Mouse (Mus musculus) intestine, embryonic 15.5 days (tissue): ENCODE data around the gene Cacnb4. TPM values are rescaled to one million over a fixed set of nuclear protein-coding genes. Genes with fewer than 3 reads are reported as not detected.

Source experiments
- ATAC-seq: fragments of 200-750 bp; cut with Nextera tagmentation; 2 replicates; pipeline ENCODE4 v1.8.0; 2017; ENCODE audit warnings: moderate TSS enrichment, moderate library complexity
- H3K27ac ChIP-seq: fragments of 300-500 bp; sonication (generic); 2 replicates; pipeline ENCODE4 v1.5.1; 2015; ENCODE audit warnings: mild to moderate bottlenecking, inconsistent platforms
- H3K27me3 ChIP-seq: fragments of 300-500 bp; sonication (generic); replicated peaks from 2 replicates; pipeline ENCODE4 v1.6.1; 2015; ENCODE audit warnings: inconsistent platforms
- H3K36me3 ChIP-seq: fragments of 300-500 bp; sonication (generic); 2 replicates; pipeline ENCODE4 v1.6.1; 2015; ENCODE audit warnings: inconsistent platforms
- H3K4me1 ChIP-seq: fragments of 300-500 bp; sonication (generic); replicated peaks from 2 replicates; pipeline ENCODE4 v1.6.1; 2015; ENCODE audit warnings: inconsistent platforms
- H3K4me2 ChIP-seq: fragments of 300-500 bp; sonication (generic); replicated peaks from 2 replicates; pipeline ENCODE4 v1.6.1; 2015; ENCODE audit warnings: mild to moderate bottlenecking, inconsistent platforms
- H3K4me3 ChIP-seq: fragments of 300-500 bp; sonication (generic); replicated peaks from 2 replicates; pipeline ENCODE4 v1.5.1; 2015; ENCODE audit warnings: inconsistent platforms
- H3K9ac ChIP-seq: fragments of 300-500 bp; sonication (generic); 2 replicates; pipeline ENCODE4 v1.6.1; 2015; ENCODE audit warnings: inconsistent platforms
- H3K9me3 ChIP-seq: fragments of 300-500 bp; sonication (generic); 2 replicates; pipeline ENCODE4 v1.6.1; 2016; ENCODE audit warnings: inconsistent platforms
- WGBS: fragments of 180-500 bp; shearing (Covaris S2); methylation state at CpG from one replicate; pipeline ENCODE4 v1.1.7; 2015; 5-methylcytosine and 5-hydroxymethylcytosine counted together
- polyA plus RNA-seq: library from polyadenylated mRNA; unstranded; fragments of >200 nt; fragmentation: Nextera tagmentation; extraction: Ambion mirVana; gene quantifications from 2 replicates; pipeline ENCODE4 v1.2.1, GENCODE M21; 2015

Cacnb4 gene
- polyA plus RNA-seq, 1 experiment from 2014 or later: 0.89 TPM

GRCm38 (mm10) chr2:52470044-52470560 is 206.5 kb downstream of the Cacnb4 start:
- H3K4me1 ChIP-seq: no peaks in the 10 kb centered on the region
- no peak overlapping the region for H3K4me3 ChIP-seq
- H3K9ac ChIP-seq: no peak overlapping the region
- no peak overlapping the region for H3K27ac ChIP-seq
- H3K27me3 ChIP-seq: no peaks in the 10 kb centered on the region
- peak; percentile 69; the same call in 1 of the 2 replicates for ATAC-seq
- 73% methylated on average over 4 of the region's 4 CpGs for WGBS
- no peaks in the 10 kb centered on the region for H3K9me3 ChIP-seq
- H3K4me2 ChIP-seq: no peak overlapping the region
- no peaks in the 10 kb centered on the region for H3K36me3 ChIP-seq

DNA sequence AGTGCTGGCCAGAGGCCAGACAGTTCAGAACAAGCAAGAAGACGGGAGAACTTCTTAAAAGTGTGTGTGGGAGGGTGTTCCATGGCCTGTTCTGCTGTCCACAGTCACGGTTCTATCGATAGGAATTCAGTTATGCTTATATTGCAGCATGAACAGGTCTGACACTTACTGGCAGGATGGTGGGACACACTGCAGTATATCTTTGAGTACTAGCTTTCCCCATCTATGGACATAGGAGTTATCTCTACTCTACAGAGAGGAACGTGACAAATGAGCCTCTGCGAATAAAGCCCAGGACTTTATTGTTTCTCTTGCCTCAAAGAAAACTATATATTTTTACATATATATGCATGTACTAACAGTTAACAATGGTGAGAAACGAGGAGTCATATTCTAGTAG is 209.0 kb downstream of the Cacnb4 start:
- H3K27ac ChIP-seq: no peak overlapping the region
- no peaks in the 10 kb centered on the region for H3K36me3 ChIP-seq
- H3K9ac ChIP-seq: no peak overlapping the region
- H3K4me2 ChIP-seq: no peak overlapping the region
- H3K27me3 ChIP-seq: no peaks in the 10 kb centered on the region
- no peaks in the 10 kb centered on the region for H3K9me3 ChIP-seq
- H3K4me3 ChIP-seq: no peak overlapping the region
- H3K4me1 ChIP-seq: no peaks in the 10 kb centered on the region
- ATAC-seq: no peak
- 78% methylated on average over 6 of the region's 6 CpGs for WGBS

GRCm38 (mm10) chr2:52461206-52461967 is 215.2 kb downstream of the Cacnb4 start:
- Histone ChIP-seq H3K4me1 (no peaks in the 10 kb centered on the region), H3K27ac (no peak overlapping the region), H3K9ac (no peak overlapping the region), H3K36me3 (no peaks in the 10 kb centered on the region), H3K27me3 (no peaks in the 10 kb centered on the region), H3K4me2 (no peak overlapping the region), H3K9me3 (no peaks in the 10 kb centered on the region), H3K4me3 (no peak overlapping the region)
- WGBS: 88% methylated on average over 12 of the region's 12 CpGs
- no peak for ATAC-seq

DNA sequence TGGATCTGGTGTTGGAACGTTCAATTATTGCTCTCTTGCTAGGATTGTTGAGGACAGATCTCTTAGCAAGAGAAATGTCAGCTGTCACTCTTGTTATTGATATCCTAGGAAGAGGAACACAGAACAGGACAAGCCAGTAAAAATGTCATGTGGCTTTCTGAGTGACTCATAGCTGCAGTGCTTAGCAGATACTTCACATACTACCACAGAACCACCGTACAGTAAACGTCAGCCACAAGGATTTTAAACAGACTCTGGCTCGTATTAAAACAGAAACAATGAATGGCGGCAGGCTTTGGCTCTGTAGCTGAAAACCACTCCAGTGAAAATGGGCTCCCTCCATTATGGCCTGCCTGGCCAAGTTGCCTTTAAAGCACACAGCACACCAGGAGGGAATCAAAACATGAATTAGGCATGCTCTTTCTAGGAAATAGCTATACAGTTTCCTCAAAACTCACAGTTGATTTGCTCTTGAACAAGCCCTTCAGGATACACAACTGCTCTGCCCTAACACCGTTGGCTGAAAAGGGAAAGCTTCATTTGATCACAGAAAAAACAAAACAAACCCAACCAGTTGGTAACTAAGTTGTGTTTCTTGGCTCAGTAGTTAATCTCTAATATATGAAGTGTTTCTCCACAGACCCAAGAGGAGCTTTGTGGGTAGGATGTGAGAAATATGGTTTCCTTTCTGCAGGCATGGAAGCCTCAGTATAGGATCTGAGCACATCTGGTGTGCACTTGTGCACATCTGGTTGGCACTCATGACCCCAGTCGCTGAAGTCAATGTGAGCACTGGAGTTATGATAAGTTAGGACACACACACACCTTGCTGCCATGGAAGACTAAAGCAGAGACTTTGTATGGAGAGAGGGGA is 220.8 kb downstream of the Cacnb4 start:
- Histone ChIP-seq H3K9me3 (no peaks in the 10 kb centered on the region), H3K27ac (no peak overlapping the region), H3K4me3 (no peak overlapping the region), H3K27me3 (no peaks in the 10 kb centered on the region), H3K4me1 (no peaks in the 10 kb centered on the region), H3K36me3 (no peaks in the 10 kb centered on the region), H3K9ac (no peak overlapping the region), H3K4me2 (no peak overlapping the region)
- WGBS: 49% methylated on average over 7 of the region's 7 CpGs
- ATAC-seq: no peak

DNA sequence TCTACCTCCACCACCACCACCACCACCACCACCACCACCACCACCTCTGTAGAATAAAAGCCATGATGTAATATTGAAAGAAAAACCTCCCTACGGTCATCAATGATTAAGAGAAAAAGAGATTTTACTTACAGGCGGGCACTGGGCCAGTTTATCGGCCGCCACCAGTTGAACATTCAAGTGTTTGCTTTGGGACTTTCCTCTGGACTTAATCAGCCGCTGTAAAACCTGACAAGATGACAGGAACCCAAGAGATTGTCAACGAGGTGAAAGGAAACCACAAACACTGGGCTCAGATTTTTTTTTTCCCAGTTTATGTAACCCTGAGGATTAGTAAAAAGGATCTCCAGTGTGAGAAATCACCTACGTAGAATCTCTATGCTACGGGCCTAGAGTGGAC is 226.8 kb downstream of the Cacnb4 start:
- Histone ChIP-seq H3K27me3 (no peaks in the 10 kb centered on the region), H3K9ac (no peak overlapping the region), H3K4me1 (no peaks in the 10 kb centered on the region), H3K27ac (no peak overlapping the region), H3K9me3 (no peaks in the 10 kb centered on the region), H3K4me2 (no peak overlapping the region), H3K4me3 (no peak overlapping the region), H3K36me3 (no peaks in the 10 kb centered on the region)
- ATAC-seq: no peak
- 56% methylated on average over 8 of the region's 8 CpGs for WGBS

- H3K4me1 ChIP-seq: no peaks in the 10 kb centered on the region
- H3K27ac ChIP-seq: no peak overlapping the region
- ATAC-seq: no peak; the same call in 1 of the 2 replicates
- no peaks in the 10 kb centered on the region for H3K36me3 ChIP-seq
- 61% methylated on average over 1 of the region's 1 CpGs for WGBS
- H3K9me3 ChIP-seq: no peaks in the 10 kb centered on the region
- H3K4me2 ChIP-seq: no peak overlapping the region
- no peak overlapping the region for H3K4me3 ChIP-seq
- no peak overlapping the region for H3K9ac ChIP-seq
- no peaks in the 10 kb centered on the region for H3K27me3 ChIP-seq
Measured at GRCm38 (mm10) chr2:52448916-52449315, 227.7 kb downstream of the Cacnb4 start.

DNA sequence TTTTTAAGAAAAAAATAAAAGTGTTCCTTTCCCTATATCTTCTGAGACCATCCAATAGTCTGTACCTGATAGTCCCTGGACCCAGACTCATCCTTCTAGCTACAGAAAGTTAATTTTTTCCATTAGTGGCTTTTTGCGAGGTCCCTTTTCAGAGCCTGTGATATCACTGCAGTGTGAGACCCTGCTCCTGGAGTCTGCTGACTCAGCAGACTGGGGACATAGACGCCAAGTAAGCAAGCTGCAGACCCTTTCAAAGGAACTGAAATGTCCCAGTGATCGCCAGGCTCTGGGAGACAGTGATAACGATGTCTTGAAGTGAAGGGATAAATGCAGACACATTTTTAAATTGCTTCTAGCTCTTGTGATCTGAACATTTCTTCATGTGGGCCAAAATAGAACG is 230.0 kb downstream of the Cacnb4 start:
- H3K27me3 ChIP-seq: no peaks in the 10 kb centered on the region
- no peaks in the 10 kb centered on the region for H3K9me3 ChIP-seq
- H3K9ac ChIP-seq: no peak overlapping the region
- no peak overlapping the region for H3K27ac ChIP-seq
- no peak for ATAC-seq
- 68% methylated on average over 5 of the region's 5 CpGs for WGBS
- H3K4me3 ChIP-seq: no peak overlapping the region
- no peak overlapping the region for H3K4me2 ChIP-seq
- H3K4me1 ChIP-seq: no peaks in the 10 kb centered on the region
- no peaks in the 10 kb centered on the region for H3K36me3 ChIP-seq

- Histone ChIP-seq H3K27me3 (no peaks in the 10 kb centered on the region), H3K9ac (no peak overlapping the region), H3K4me1 (no peaks in the 10 kb centered on the region), H3K4me3 (no peak overlapping the region), H3K4me2 (no peak overlapping the region), H3K36me3 (no peaks in the 10 kb centered on the region), H3K9me3 (no peaks in the 10 kb centered on the region), H3K27ac (no peak overlapping the region)
- ATAC-seq: peak; percentile 43; the same call in 1 of the 2 replicates
- WGBS: 32% methylated on average over 5 of the region's 5 CpGs
Measured at GRCm38 (mm10) chr2:52442125-52442524, 234.5 kb downstream of the Cacnb4 start.

DNA sequence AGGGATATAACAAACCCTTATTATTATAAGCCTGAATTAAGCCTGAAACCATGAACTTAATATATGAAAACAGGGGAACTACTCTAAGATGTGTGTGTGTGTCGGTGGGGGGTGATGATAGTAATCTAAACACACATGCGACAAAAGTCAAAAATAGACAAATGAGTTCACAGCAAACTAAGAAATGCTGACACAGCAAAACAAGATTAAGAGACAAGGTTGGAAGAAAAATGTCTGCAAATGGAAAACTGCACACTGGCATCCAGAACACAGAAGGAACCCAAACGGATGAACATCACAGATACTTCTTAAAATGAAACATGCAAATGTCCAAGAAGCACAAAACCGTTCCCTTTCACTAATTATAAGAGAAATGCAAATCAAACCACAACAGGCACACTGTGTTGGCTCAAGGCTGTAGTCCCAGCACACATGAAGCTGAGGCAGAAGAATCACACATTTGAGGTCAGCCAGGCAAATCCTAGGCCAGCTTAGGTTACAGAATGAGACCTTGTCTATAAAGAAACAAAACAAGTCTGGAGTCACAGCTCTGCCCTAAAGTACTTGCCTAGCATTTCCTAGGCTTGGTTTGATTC is 236.1 kb downstream of the Cacnb4 start:
- Histone ChIP-seq H3K9me3 (no peaks in the 10 kb centered on the region), H3K4me1 (no peaks in the 10 kb centered on the region), H3K27ac (no peak overlapping the region), H3K9ac (no peak overlapping the region), H3K4me2 (no peak overlapping the region), H3K4me3 (no peak overlapping the region), H3K36me3 (no peaks in the 10 kb centered on the region), H3K27me3 (no peaks in the 10 kb centered on the region)
- 85% methylated on average over 4 of the region's 4 CpGs for WGBS
- ATAC-seq: no peak

DNA sequence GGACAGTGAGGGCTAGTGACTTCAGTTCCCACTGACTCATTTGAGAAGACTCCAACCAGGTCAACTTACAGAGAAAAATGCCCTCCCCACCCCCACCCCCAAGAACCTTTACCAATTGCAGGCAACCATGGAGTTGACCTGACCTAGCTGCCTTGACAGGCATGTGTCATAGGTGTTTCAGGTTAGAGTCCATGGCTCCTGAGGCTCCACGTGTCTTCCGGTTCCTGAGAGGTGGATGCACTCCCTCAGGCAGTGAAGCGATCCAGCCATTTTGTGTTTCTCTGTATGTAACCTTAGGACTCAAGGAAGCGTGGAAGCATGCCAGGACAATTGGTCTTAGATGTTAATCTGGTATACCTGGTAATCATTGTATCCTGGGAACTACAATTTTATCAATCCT is 238.2 kb downstream of the Cacnb4 start:
- Histone ChIP-seq H3K4me2 (no peak overlapping the region), H3K27me3 (no peaks in the 10 kb centered on the region), H3K27ac (no peak overlapping the region), H3K4me1 (no peaks in the 10 kb centered on the region), H3K4me3 (no peak overlapping the region), H3K36me3 (no peaks in the 10 kb centered on the region), H3K9ac (no peak overlapping the region), H3K9me3 (no peaks in the 10 kb centered on the region)
- 88% methylated on average over 4 of the region's 4 CpGs for WGBS
- ATAC-seq: no peak

- no peak overlapping the region for H3K27ac ChIP-seq
- no peaks in the 10 kb centered on the region for H3K36me3 ChIP-seq
- H3K9me3 ChIP-seq: no peaks in the 10 kb centered on the region
- no peak overlapping the region for H3K4me2 ChIP-seq
- WGBS: 47% methylated on average over 6 of the region's 6 CpGs
- no peak overlapping the region for H3K9ac ChIP-seq
- no peaks in the 10 kb centered on the region for H3K4me1 ChIP-seq
- no peak overlapping the region for H3K4me3 ChIP-seq
- no peak for ATAC-seq
- no peaks in the 10 kb centered on the region for H3K27me3 ChIP-seq
Measured at GRCm38 (mm10) chr2:52438013-52438412, 238.6 kb downstream of the Cacnb4 start.

DNA sequence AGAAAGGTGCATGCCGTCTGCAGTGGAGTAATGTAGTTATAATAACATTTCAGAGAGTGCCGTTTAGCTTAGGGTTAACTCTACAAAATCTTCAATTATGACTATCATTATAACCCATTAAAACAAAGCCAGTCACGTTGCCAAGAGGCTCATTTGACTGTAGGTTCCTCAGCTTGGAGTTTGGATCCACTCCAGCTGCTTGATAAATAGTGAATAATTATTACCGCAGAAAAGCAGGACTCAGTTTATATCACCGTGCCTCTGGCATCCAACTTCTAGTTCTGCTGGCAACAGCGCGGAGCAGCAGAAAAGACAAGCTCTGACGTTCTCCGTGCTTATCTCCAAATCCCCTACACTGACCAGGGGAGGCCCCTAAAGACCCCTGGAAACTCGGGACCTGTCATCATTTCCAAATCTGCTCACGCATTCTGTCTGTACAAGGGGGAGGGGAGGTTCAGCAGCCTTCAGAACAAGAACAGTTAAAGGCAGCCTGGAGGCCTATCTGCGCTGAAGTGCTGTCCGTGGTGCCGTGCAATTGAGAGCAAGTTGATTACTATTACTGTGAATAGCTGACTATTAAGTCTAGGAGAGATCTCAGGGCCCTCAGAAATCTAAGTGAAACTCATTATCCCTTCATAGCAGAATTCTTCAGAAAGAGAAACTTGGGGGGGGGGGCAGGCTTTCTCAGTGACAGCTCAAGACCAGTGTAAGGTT is 240.6 kb downstream of the Cacnb4 start:
- Histone ChIP-seq H3K9me3 (no peaks in the 10 kb centered on the region), H3K9ac (no peak overlapping the region), H3K27me3 (no peaks in the 10 kb centered on the region), H3K4me3 (no peak overlapping the region), H3K4me1 (no peaks in the 10 kb centered on the region), H3K4me2 (no peak overlapping the region), H3K36me3 (no peaks in the 10 kb centered on the region), H3K27ac (no peak overlapping the region)
- no peak for ATAC-seq
- WGBS: 56% methylated on average over 14 of the region's 14 CpGs
